Mouse (Mus musculus): ENCODE results near the gene Uba3.

GRCm38 (mm10) chr6:97144359-97144758, 61.1 kb downstream of the Uba3 start:
- TF ChIP-seq CTCF (IDR thresholded peaks at IDR 0.05; ENCODE audit: low read depth) = no peak
- no peak for TF ChIP-seq EP300 (optimal IDR thresholded peaks at IDR 0.05)
